Mouse (Mus musculus): ENCODE data around the gene Tdrd1.
"Not testable (repeated sequence)": the region's sequence is repeated elsewhere in the genome, so short reads cannot be mapped to it uniquely, and the experiment has no call there.

The Tdrd1 gene

GRCm38 (mm10) chr19:56826047-56826631 is at the start of gene Tdrd1:
Gene Tdrd1 (plus strand): TSS chr19:56826209.
- no peak for DNase-seq (ENCODE audit: low spot score)

GRCm38 (mm10) chr19:56776719-56777382 is 49.2 kb upstream of the Tdrd1 start:
- peak; percentile 77 for DNase-seq (ENCODE audit: low spot score)

- DNase-seq (ENCODE audit: low spot score): not testable (repeated sequence)
Observed at GRCm38 (mm10) chr19:56778532-56778931, 47.5 kb upstream of the Tdrd1 start.

- DNase-seq (ENCODE audit: low spot score): peak; percentile 60
Observed at GRCm38 (mm10) chr19:56787911-56788310, 38.1 kb upstream of the Tdrd1 start.

- no peak for DNase-seq (ENCODE audit: low spot score)
Observed at GRCm38 (mm10) chr19:56788952-56789351, 37.1 kb upstream of the Tdrd1 start.

- no peak for DNase-seq (ENCODE audit: low spot score)
Observed at GRCm38 (mm10) chr19:56797376-56797775, 28.6 kb upstream of the Tdrd1 start.

GRCm38 (mm10) chr19:56800226-56800625 is 25.8 kb upstream of the Tdrd1 start:
- no peak for DNase-seq (ENCODE audit: low spot score)

GRCm38 (mm10) chr19:56800930-56801655 is 24.9 kb upstream of the Tdrd1 start:
- DNase-seq (ENCODE audit: low spot score): peak; percentile 62

GRCm38 (mm10) chr19:56801656-56802351 is 24.2 kb upstream of the Tdrd1 start:
- DNase-seq (ENCODE audit: low spot score): no peak

GRCm38 (mm10) chr19:56802352-56802746 is 23.7 kb upstream of the Tdrd1 start:
- DNase-seq (ENCODE audit: low spot score): no peak

GRCm38 (mm10) chr19:56805366-56805765 is 20.6 kb upstream of the Tdrd1 start:
- DNase-seq (ENCODE audit: low spot score): no peak

GRCm38 (mm10) chr19:56807122-56807521 is 18.9 kb upstream of the Tdrd1 start:
- no peak for DNase-seq (ENCODE audit: low spot score)

GRCm38 (mm10) chr19:56808771-56809170 is 17.2 kb upstream of the Tdrd1 start:
- no peak for DNase-seq (ENCODE audit: low spot score)

GRCm38 (mm10) chr19:56810641-56811146 is 15.3 kb upstream of the Tdrd1 start:
- DNase-seq (ENCODE audit: low spot score): no peak

GRCm38 (mm10) chr19:56811590-56811989 is 14.4 kb upstream of the Tdrd1 start:
- DNase-seq (ENCODE audit: low spot score): peak; percentile 72

- no peak for DNase-seq (ENCODE audit: low spot score)
Observed at GRCm38 (mm10) chr19:56813360-56813759, 12.6 kb upstream of the Tdrd1 start.

- DNase-seq (ENCODE audit: low spot score): peak; percentile 29
Observed at GRCm38 (mm10) chr19:56817851-56818526, 8.0 kb upstream of the Tdrd1 start.

GRCm38 (mm10) chr19:56821040-56821797 is 4.8 kb upstream of the Tdrd1 start:
- DNase-seq (ENCODE audit: low spot score): peak; percentile 7

- DNase-seq (ENCODE audit: low spot score): peak; percentile 95
Observed at GRCm38 (mm10) chr19:56821798-56822447, 4.1 kb upstream of the Tdrd1 start, which contains the start of gene Ccdc186. Gene Ccdc186 (minus strand): TSS chr19:56822190.

- DNase-seq (ENCODE audit: low spot score): no peak
Observed at GRCm38 (mm10) chr19:56822448-56822836, 3.6 kb upstream of the Tdrd1 start.
